Mouse (Mus musculus): ENCODE measurements around the gene 2010300C02Rik.

DNA sequence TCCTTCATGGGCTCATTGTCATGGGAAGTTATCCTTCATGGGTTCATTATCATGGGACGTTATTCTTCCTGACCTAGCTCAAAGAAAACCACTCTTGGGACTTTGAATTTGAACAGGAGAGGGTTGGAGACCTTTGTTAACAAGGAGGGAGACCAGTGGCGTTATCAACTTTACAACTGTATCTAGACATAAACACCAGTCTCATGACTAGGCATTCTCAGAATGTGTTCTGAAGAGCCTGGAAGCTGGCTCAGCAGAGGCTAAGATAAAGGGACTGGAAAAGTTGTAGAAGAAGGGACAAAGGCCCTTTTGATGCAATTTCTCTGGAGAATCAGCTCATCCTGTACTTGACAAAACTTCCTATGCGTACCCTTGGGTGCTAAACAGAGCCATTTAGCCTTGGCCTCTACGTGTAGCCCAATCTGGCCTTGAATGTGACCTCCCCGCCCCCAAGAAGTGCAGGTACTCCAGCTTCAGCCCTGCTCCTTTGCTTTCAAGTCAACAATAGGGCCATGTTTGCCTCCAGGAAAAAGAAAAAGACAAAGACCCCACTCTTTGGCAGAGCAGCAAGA lies 76.0 kb downstream of the 2010300C02Rik start:
- TF ChIP-seq GATA1 (IDR thresholded peaks at IDR 0.05; ENCODE audit: borderline replicate concordance, low read length): no peak
- TF ChIP-seq FLI1 (IDR thresholded peaks at IDR 0.05; ENCODE audit: low read length): no peak
